Mouse (Mus musculus): ENCODE results near the gene Spire2. TPM values are rescaled to one million over a fixed set of nuclear protein-coding genes. Genes with fewer than 3 reads are reported as not detected.
A peak's percentile ranks its signal among the peaks of the same experiment; 100 is the strongest.
"Not testable (repeated sequence)": the region's sequence is repeated elsewhere in the genome, so short reads cannot be mapped to it uniquely, and the experiment has no call there.

Gene Spire2
- polyA plus RNA-seq, 1 experiment from 2014 or later, result 2.8 TPM

GRCm38 (mm10) chr8:123411246-123411645 lies 78.7 kb downstream of the Spire2 start, which contains the start of gene Tubb3:
Gene Tubb3 (plus strand): TSS chr8:123411424.
- Histone ChIP-seq H3K4me2 (ENCODE audit: low read depth, low read length) (peak within 1 kb of the TSS; percentile 58), H3K4me3 (ENCODE audit: low read depth, low read length) (peak within 1 kb of the TSS; percentile 42), H3K36me3 (ENCODE audit: control insufficient read depth, insufficient read depth, low read length) (no peaks in the 10 kb centered on the region), H3K27me3 (replicated peaks; ENCODE audit: control insufficient read depth, insufficient read depth, low read length) (peaks cover 51% of the 10 kb centered on the region), H3K9ac (ENCODE audit: low read depth, low read length) (peak within 1 kb of the TSS; percentile 58), H3K4me1 (ENCODE audit: control insufficient read depth, insufficient read depth, low read length) (peaks cover 9% of the 10 kb centered on the region; the same call in 1 of the 2 replicates), H3K27ac (replicated peaks; ENCODE audit: low read depth, low read length) (peak within 1 kb of the TSS; percentile 48), H3K9me3 (ENCODE audit: control insufficient read depth, low read length) (no peaks in the 10 kb centered on the region)
- 0% methylated on average over 18 of the region's 29 CpGs for WGBS
- ATAC-seq (ENCODE audit: low read depth), result peak; percentile 86
- DNase-seq (ENCODE audit: low spot score), result peak; percentile 92

GRCm38 (mm10) chr8:123411781-123412327 lies 79.3 kb downstream of the Spire2 start:
- ATAC-seq (ENCODE audit: low read depth), result 0 out of 2 replicates have a peak, but pooled peaks have one; percentile 6
- H3K4me2 ChIP-seq (ENCODE audit: low read depth, low read length), result peak overlapping the region; percentile 58
- WGBS, result 7% methylated on average over 16 of the region's 16 CpGs
- H3K27me3 ChIP-seq (replicated peaks; ENCODE audit: control insufficient read depth, insufficient read depth, low read length), result peaks cover 51% of the 10 kb centered on the region
- H3K9ac ChIP-seq (ENCODE audit: low read depth, low read length), result peak overlapping the region; percentile 58
- no peak for DNase-seq (ENCODE audit: low spot score)
- H3K36me3 ChIP-seq (ENCODE audit: control insufficient read depth, insufficient read depth, low read length), result no peaks in the 10 kb centered on the region
- peak overlapping the region; percentile 42 for H3K4me3 ChIP-seq (ENCODE audit: low read depth, low read length)
- peaks cover 9% of the 10 kb centered on the region; the same call in 1 of the 2 replicates for H3K4me1 ChIP-seq (ENCODE audit: control insufficient read depth, insufficient read depth, low read length)
- peak overlapping the region; percentile 48 for H3K27ac ChIP-seq (replicated peaks; ENCODE audit: low read depth, low read length)
- H3K9me3 ChIP-seq (ENCODE audit: control insufficient read depth, low read length), result no peaks in the 10 kb centered on the region

GRCm38 (mm10) chr8:123412560-123413170 lies 80.2 kb downstream of the Spire2 start:
- H3K9me3 ChIP-seq (ENCODE audit: control insufficient read depth, low read length), result no peaks in the 10 kb centered on the region
- 0 out of 2 replicates have a peak overlapping the region, but pooled peaks have one; percentile 58 for H3K9ac ChIP-seq (ENCODE audit: low read depth, low read length)
- no peak overlapping the region for H3K27ac ChIP-seq (replicated peaks; ENCODE audit: low read depth, low read length)
- ATAC-seq (ENCODE audit: low read depth), result peak; percentile 41
- peak overlapping the region; percentile 42 for H3K4me3 ChIP-seq (ENCODE audit: low read depth, low read length)
- no peaks in the 10 kb centered on the region for H3K36me3 ChIP-seq (ENCODE audit: control insufficient read depth, insufficient read depth, low read length)
- WGBS, result under 1% methylated on average over 10 of the region's 12 CpGs
- H3K4me2 ChIP-seq (ENCODE audit: low read depth, low read length), result peak overlapping the region; percentile 32; the same call in 1 of the 2 replicates
- H3K27me3 ChIP-seq (replicated peaks; ENCODE audit: control insufficient read depth, insufficient read depth, low read length), result peaks cover 51% of the 10 kb centered on the region
- peaks cover 9% of the 10 kb centered on the region; the same call in 1 of the 2 replicates for H3K4me1 ChIP-seq (ENCODE audit: control insufficient read depth, insufficient read depth, low read length)
- DNase-seq (ENCODE audit: low spot score), result peak; percentile 83

- H3K4me3 ChIP-seq (ENCODE audit: low read depth, low read length), result peak overlapping the region; percentile 14
- H3K36me3 ChIP-seq (ENCODE audit: control insufficient read depth, insufficient read depth, low read length), result no peaks in the 10 kb centered on the region
- H3K9ac ChIP-seq (ENCODE audit: low read depth, low read length), result no peak overlapping the region
- H3K9me3 ChIP-seq (ENCODE audit: control insufficient read depth, low read length), result no peaks in the 10 kb centered on the region
- ATAC-seq (ENCODE audit: low read depth) (no peak), DNase-seq (ENCODE audit: low spot score) (no peak)
- no peak overlapping the region for H3K27ac ChIP-seq (replicated peaks; ENCODE audit: low read depth, low read length)
- WGBS, result 7% methylated on average over 9 of the region's 9 CpGs
- H3K27me3 ChIP-seq (replicated peaks; ENCODE audit: control insufficient read depth, insufficient read depth, low read length), result peaks cover 45% of the 10 kb centered on the region
- peaks cover 9% of the 10 kb centered on the region; the same call in 1 of the 2 replicates for H3K4me1 ChIP-seq (ENCODE audit: control insufficient read depth, insufficient read depth, low read length)
- H3K4me2 ChIP-seq (ENCODE audit: low read depth, low read length), result peak overlapping the region; percentile 32; the same call in 1 of the 2 replicates
These were observed 81.7 kb downstream of the Spire2 start for GRCm38 (mm10) chr8:123414255-123414654.

GRCm38 (mm10) chr8:123414997-123415696 lies 82.6 kb downstream of the Spire2 start:
- ATAC-seq (ENCODE audit: low read depth); H3K4me1 ChIP-seq (ENCODE audit: control insufficient read depth, insufficient read depth, low read length); H3K9ac ChIP-seq (ENCODE audit: low read depth, low read length); H3K9me3 ChIP-seq (ENCODE audit: control insufficient read depth, low read length); H3K4me3 ChIP-seq (ENCODE audit: low read depth, low read length); H3K27ac ChIP-seq (replicated peaks; ENCODE audit: low read depth, low read length); DNase-seq (ENCODE audit: low spot score); H3K36me3 ChIP-seq (ENCODE audit: control insufficient read depth, insufficient read depth, low read length); H3K4me2 ChIP-seq (ENCODE audit: low read depth, low read length): not testable (repeated sequence)
- 82% methylated on average over 5 of the region's 5 CpGs for WGBS
- H3K27me3 ChIP-seq (replicated peaks; ENCODE audit: control insufficient read depth, insufficient read depth, low read length), result peaks cover 38% of the 10 kb centered on the region

GRCm38 (mm10) chr8:123415967-123416943 lies 83.7 kb downstream of the Spire2 start:
- Histone ChIP-seq H3K36me3 (ENCODE audit: control insufficient read depth, insufficient read depth, low read length) (no peaks in the 10 kb centered on the region), H3K9me3 (ENCODE audit: control insufficient read depth, low read length) (no peaks in the 10 kb centered on the region), H3K9ac (ENCODE audit: low read depth, low read length) (no peak overlapping the region), H3K27me3 (replicated peaks; ENCODE audit: control insufficient read depth, insufficient read depth, low read length) (peaks cover 27% of the 10 kb centered on the region), H3K4me2 (ENCODE audit: low read depth, low read length) (no peak overlapping the region), H3K4me1 (ENCODE audit: control insufficient read depth, insufficient read depth, low read length) (peaks cover 9% of the 10 kb centered on the region; the same call in 1 of the 2 replicates), H3K27ac (replicated peaks; ENCODE audit: low read depth, low read length) (no peak overlapping the region), H3K4me3 (ENCODE audit: low read depth, low read length) (no peak overlapping the region)
- DNase-seq (ENCODE audit: low spot score) (no peak), ATAC-seq (ENCODE audit: low read depth) (no peak)
- 76% methylated on average over 8 of the region's 8 CpGs for WGBS

- no peak overlapping the region for H3K9ac ChIP-seq (ENCODE audit: low read depth, low read length)
- no peak overlapping the region for H3K4me3 ChIP-seq (ENCODE audit: low read depth, low read length)
- H3K4me2 ChIP-seq (ENCODE audit: low read depth, low read length), result no peak overlapping the region
- 84% methylated on average over 8 of the region's 8 CpGs for WGBS
- H3K9me3 ChIP-seq (ENCODE audit: control insufficient read depth, low read length), result no peaks in the 10 kb centered on the region
- ATAC-seq (ENCODE audit: low read depth) (no peak), DNase-seq (ENCODE audit: low spot score) (no peak)
- H3K27ac ChIP-seq (replicated peaks; ENCODE audit: low read depth, low read length), result no peak overlapping the region
- H3K27me3 ChIP-seq (replicated peaks; ENCODE audit: control insufficient read depth, insufficient read depth, low read length), result peaks cover 19% of the 10 kb centered on the region
- H3K36me3 ChIP-seq (ENCODE audit: control insufficient read depth, insufficient read depth, low read length), result no peaks in the 10 kb centered on the region
- H3K4me1 ChIP-seq (ENCODE audit: control insufficient read depth, insufficient read depth, low read length), result peaks cover 2% of the 10 kb centered on the region; the same call in 1 of the 2 replicates
These were observed 84.5 kb downstream of the Spire2 start for GRCm38 (mm10) chr8:123416944-123417555.

Data from embryonic facial prominence, embryonic 14.5 days (tissue).